Mouse (Mus musculus) bone marrow macrophage, adult 2 months (primary cell): ENCODE data around the gene Adgrl3.

Experiments
- CTCF ChIP-seq: IDR thresholded peaks from 2 replicates; pipeline ENCODE4 v1.5.1; 2012; ENCODE audit warnings: low read depth, mild to moderate bottlenecking, low read length, moderate library complexity
- POLR2A ChIP-seq: IDR thresholded peaks from 2 replicates; pipeline ENCODE4 v1.6.1; 2012; ENCODE audit warnings: mild to moderate bottlenecking, low read depth, low read length, borderline replicate concordance

- TF ChIP-seq CTCF (no peak), POLR2A (no peak)
Measured at GRCm38 (mm10) chr5:81784770-81785169, 764.8 kb downstream of the Adgrl3 start.
